Mouse (Mus musculus): ENCODE data around the gene Htra2. TPM values are rescaled to one million over a fixed set of nuclear protein-coding genes. Genes with fewer than 3 reads are reported as not detected.

Htra2 gene
- polyA plus RNA-seq (2012; rRNA removed), result 30.4 and 30.9 TPM in 2 replicates

GRCm38 (mm10) chr6:83054871-83055431 lies at the start of gene Htra2:
TSS of gene Htra2 (minus strand) at chr6:83055273.
- TF ChIP-seq POLR2A (IDR thresholded peaks at IDR 0.05; ENCODE audit: control insufficient read depth, low read depth, low read length), result no peak
- Histone ChIP-seq H3K36me3 (ENCODE audit: control insufficient read depth, insufficient read depth, low read length) (no peaks in the 10 kb centered on the region), H3K4me1 (ENCODE audit: control insufficient read depth, insufficient read depth, low read length) (peaks cover 12% of the 10 kb centered on the region), H3K27ac (ENCODE audit: control insufficient read depth, insufficient read depth, low read depth, low read length) (peak within 1 kb of the TSS; percentile 86), H3K27me3 (ENCODE audit: control insufficient read depth, insufficient read depth, low read length) (no peaks in the 10 kb centered on the region), H3K4me3 (ENCODE audit: control insufficient read depth, low read depth, low read length) (peak within 1 kb of the TSS; percentile 87)

- H3K4me1 ChIP-seq (ENCODE audit: control insufficient read depth, insufficient read depth, low read length), result peaks cover 24% of the 10 kb centered on the region
- no peak overlapping the region for H3K27ac ChIP-seq (ENCODE audit: control insufficient read depth, insufficient read depth, low read depth, low read length)
- TF ChIP-seq CTCF (IDR thresholded peaks at IDR 0.05; ENCODE audit: control insufficient read depth, insufficient read depth, insufficient replicate concordance, low read depth, low read length) (no peak), POLR2A (IDR thresholded peaks at IDR 0.05; ENCODE audit: control insufficient read depth, low read depth, low read length) (no peak)
These were observed 49.1 kb upstream of the Htra2 start for GRCm38 (mm10) chr6:83104158-83104557.

GRCm38 (mm10) chr6:83103130-83103650 lies 48.1 kb upstream of the Htra2 start:
- peaks cover 24% of the 10 kb centered on the region for H3K4me1 ChIP-seq (ENCODE audit: control insufficient read depth, insufficient read depth, low read length)
- no peak overlapping the region for H3K27ac ChIP-seq (ENCODE audit: control insufficient read depth, insufficient read depth, low read depth, low read length)
- H3K27me3 ChIP-seq (ENCODE audit: control insufficient read depth, insufficient read depth, low read length), result no peaks in the 10 kb centered on the region
- no peaks in the 10 kb centered on the region for H3K36me3 ChIP-seq (ENCODE audit: control insufficient read depth, insufficient read depth, low read length)
- H3K4me3 ChIP-seq (ENCODE audit: control insufficient read depth, low read depth, low read length), result peak overlapping the region; percentile 99
- TF ChIP-seq POLR2A (IDR thresholded peaks at IDR 0.05; ENCODE audit: control insufficient read depth, low read depth, low read length) (no peak), CTCF (IDR thresholded peaks at IDR 0.05; ENCODE audit: control insufficient read depth, insufficient read depth, insufficient replicate concordance, low read depth, low read length) (no peak)

More at GRCm38 (mm10) chr6:83104158-83104557, 49.1 kb upstream of the Htra2 start:
- Histone ChIP-seq H3K4me3 (ENCODE audit: control insufficient read depth, low read depth, low read length) (no peak overlapping the region), H3K36me3 (ENCODE audit: control insufficient read depth, insufficient read depth, low read length) (no peaks in the 10 kb centered on the region), H3K27me3 (ENCODE audit: control insufficient read depth, insufficient read depth, low read length) (no peaks in the 10 kb centered on the region)

- Histone ChIP-seq H3K4me1 (ENCODE audit: control insufficient read depth, insufficient read depth, low read length) (peaks cover 19% of the 10 kb centered on the region), H3K27ac (ENCODE audit: control insufficient read depth, insufficient read depth, low read depth, low read length) (peak overlapping the region; percentile 97), H3K27me3 (ENCODE audit: control insufficient read depth, insufficient read depth, low read length) (no peaks in the 10 kb centered on the region), H3K36me3 (ENCODE audit: control insufficient read depth, insufficient read depth, low read length) (no peaks in the 10 kb centered on the region), H3K4me3 (ENCODE audit: control insufficient read depth, low read depth, low read length) (peak overlapping the region; percentile 99)
- TF ChIP-seq POLR2A (IDR thresholded peaks at IDR 0.05; ENCODE audit: control insufficient read depth, low read depth, low read length) (no peak; the same call in none of the 2 replicates), CTCF (IDR thresholded peaks at IDR 0.05; ENCODE audit: control insufficient read depth, insufficient read depth, insufficient replicate concordance, low read depth, low read length) (no peak; the same call in 1 of the 2 replicates)
These were observed 46.8 kb upstream of the Htra2 start for GRCm38 (mm10) chr6:83101688-83102556.

- TF ChIP-seq CTCF (IDR thresholded peaks at IDR 0.05; ENCODE audit: control insufficient read depth, insufficient read depth, insufficient replicate concordance, low read depth, low read length) (peak; percentile 30; the same call in 1 of the 2 replicates), POLR2A (IDR thresholded peaks at IDR 0.05; ENCODE audit: control insufficient read depth, low read depth, low read length) (peak; percentile 93)
- H3K27ac ChIP-seq (ENCODE audit: control insufficient read depth, insufficient read depth, low read depth, low read length), result peak within 1 kb of the TSS; percentile 97
- H3K4me1 ChIP-seq (ENCODE audit: control insufficient read depth, insufficient read depth, low read length), result peaks cover 19% of the 10 kb centered on the region
- peak within 1 kb of the TSS; percentile 99 for H3K4me3 ChIP-seq (ENCODE audit: control insufficient read depth, low read depth, low read length)
- no peaks in the 10 kb centered on the region for H3K27me3 ChIP-seq (ENCODE audit: control insufficient read depth, insufficient read depth, low read length)
- H3K36me3 ChIP-seq (ENCODE audit: control insufficient read depth, insufficient read depth, low read length), result no peaks in the 10 kb centered on the region
These were observed 46.2 kb upstream of the Htra2 start, which contains the start of the genes Ccdc142 and Gm42688 for GRCm38 (mm10) chr6:83101316-83101687. TSS of gene Ccdc142 (plus strand) at chr6:83101601. TSS of gene Gm42688 (plus strand) at chr6:83101617.

GRCm38 (mm10) chr6:83098411-83098810 lies 43.3 kb upstream of the Htra2 start:
- Histone ChIP-seq H3K27me3 (ENCODE audit: control insufficient read depth, insufficient read depth, low read length) (no peaks in the 10 kb centered on the region), H3K36me3 (ENCODE audit: control insufficient read depth, insufficient read depth, low read length) (no peaks in the 10 kb centered on the region), H3K27ac (ENCODE audit: control insufficient read depth, insufficient read depth, low read depth, low read length) (0 out of 2 replicates have a peak overlapping the region, but pooled peaks have one; percentile 0), H3K4me3 (ENCODE audit: control insufficient read depth, low read depth, low read length) (no peak overlapping the region), H3K4me1 (ENCODE audit: control insufficient read depth, insufficient read depth, low read length) (peaks cover 18% of the 10 kb centered on the region)
- TF ChIP-seq CTCF (IDR thresholded peaks at IDR 0.05; ENCODE audit: control insufficient read depth, insufficient read depth, insufficient replicate concordance, low read depth, low read length) (no peak), POLR2A (IDR thresholded peaks at IDR 0.05; ENCODE audit: control insufficient read depth, low read depth, low read length) (no peak)

- peaks cover 4% of the 10 kb centered on the region for H3K4me1 ChIP-seq (ENCODE audit: control insufficient read depth, insufficient read depth, low read length)
- TF ChIP-seq POLR2A (IDR thresholded peaks at IDR 0.05; ENCODE audit: control insufficient read depth, low read depth, low read length), result no peak
- TF ChIP-seq CTCF (IDR thresholded peaks at IDR 0.05; ENCODE audit: control insufficient read depth, insufficient read depth, insufficient replicate concordance, low read depth, low read length), result no peak
- H3K27ac ChIP-seq (ENCODE audit: control insufficient read depth, insufficient read depth, low read depth, low read length), result no peak overlapping the region
- H3K36me3 ChIP-seq (ENCODE audit: control insufficient read depth, insufficient read depth, low read length), result no peaks in the 10 kb centered on the region
- no peaks in the 10 kb centered on the region for H3K27me3 ChIP-seq (ENCODE audit: control insufficient read depth, insufficient read depth, low read length)
- H3K4me3 ChIP-seq (ENCODE audit: control insufficient read depth, low read depth, low read length), result no peak overlapping the region
These were observed 40.9 kb upstream of the Htra2 start for GRCm38 (mm10) chr6:83095968-83096367.
